Mouse (Mus musculus) monocyte, adult 2 months (primary cell): Measurements from ENCODE around the gene Fasl.

Experiments used
- DNase-seq, 2 experiments: peaks; one replicate each; pipeline ENCODE4 v3.0.0; 2022; ENCODE audit warnings: low spot score in 2 of 2, low read depth in 1 of 2

Fasl gene

DNA sequence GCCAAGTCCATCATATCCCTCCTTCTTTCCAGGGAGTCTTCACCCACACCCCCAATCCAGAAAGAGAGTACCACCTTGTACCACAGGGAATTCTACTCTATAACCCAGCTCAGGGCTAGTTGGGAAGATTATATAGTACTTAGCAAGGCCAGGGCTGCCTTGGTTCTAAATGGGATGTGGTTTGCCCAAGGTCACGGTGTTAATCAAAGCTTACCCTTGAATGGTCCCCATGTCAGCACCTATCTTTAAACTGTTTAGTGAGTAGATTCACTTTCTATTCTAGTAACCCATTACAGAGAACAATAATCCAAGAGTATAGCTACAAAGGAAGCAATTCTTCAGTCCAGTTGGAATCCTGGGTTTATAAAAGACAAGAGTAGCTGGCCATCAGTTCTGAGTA, 23.3 kb downstream of the Fasl start:
- DNase-seq: no peak

DNA sequence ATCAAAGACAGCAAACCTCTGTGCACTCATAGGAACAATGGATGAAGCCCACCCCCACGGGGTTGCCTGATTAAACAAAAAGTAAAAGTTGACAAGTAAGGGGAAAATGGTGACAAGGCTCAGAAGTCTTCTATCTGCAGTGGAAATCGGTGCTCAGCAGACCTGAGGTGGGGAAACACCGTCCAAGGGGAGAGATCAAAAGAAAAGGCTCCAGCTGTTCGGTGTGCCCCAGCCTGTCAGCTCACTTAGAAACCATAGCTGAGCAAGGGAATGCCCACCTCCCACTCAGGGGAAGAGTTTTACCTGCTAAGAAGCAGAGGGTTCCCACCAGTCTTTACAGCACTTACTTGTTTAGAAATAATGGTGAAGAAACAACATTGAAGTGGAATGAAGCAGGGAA, 26.7 kb downstream of the Fasl start:
- DNase-seq: no peak

- no peak for DNase-seq
Observed at GRCm38 (mm10) chr1:161756547-161756946, 31.7 kb downstream of the Fasl start.

DNA sequence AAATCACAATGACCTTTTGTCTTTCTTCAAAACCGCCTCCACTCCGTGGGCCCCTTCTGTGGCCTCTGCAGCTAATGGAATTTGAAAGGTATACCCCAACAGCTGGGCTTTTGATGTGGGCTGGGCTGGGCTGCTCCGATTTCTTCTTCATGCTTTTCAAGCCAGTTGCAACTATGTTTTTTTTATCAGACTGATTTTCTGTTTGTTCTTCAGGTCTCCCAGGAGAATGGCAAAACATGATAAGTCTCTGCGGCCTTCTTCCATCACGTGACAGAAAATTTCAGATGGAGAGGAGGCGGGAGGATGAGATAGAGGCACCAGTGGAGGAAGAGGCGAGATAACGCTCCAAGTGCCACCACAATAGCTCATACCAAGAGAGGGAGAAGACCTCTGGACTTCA, 37.0 kb downstream of the Fasl start:
- no peak for DNase-seq

DNA sequence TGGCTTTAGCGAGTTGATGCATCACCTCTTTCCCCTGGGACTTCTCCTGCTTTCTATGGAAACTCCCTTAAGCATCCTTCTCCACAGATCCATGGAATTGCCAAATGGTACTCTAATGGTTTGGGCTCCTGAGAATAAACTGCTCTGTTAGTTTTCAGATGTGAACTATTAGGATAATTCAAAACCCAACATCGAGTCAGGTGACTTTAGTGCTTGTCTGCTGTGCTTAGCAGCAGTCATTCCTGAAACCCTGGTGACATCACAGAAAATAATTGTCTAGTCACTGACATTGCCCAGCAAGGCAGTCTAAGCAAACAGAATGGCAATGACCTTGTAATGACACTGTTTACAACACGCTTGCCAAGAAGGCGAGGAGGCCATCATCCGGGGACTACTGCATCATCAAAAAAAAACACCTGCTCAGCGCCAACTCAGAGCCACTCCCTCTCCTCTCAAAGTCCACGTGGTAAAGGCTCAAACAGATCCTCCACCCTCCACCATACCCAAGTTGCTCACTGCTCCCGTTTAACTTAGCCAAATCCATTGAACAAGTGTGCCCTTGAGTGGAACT, 37.7 kb downstream of the Fasl start:
- DNase-seq: no peak

- DNase-seq: no peak
Observed at GRCm38 (mm10) chr1:161748685-161749084, 39.6 kb downstream of the Fasl start.

DNA sequence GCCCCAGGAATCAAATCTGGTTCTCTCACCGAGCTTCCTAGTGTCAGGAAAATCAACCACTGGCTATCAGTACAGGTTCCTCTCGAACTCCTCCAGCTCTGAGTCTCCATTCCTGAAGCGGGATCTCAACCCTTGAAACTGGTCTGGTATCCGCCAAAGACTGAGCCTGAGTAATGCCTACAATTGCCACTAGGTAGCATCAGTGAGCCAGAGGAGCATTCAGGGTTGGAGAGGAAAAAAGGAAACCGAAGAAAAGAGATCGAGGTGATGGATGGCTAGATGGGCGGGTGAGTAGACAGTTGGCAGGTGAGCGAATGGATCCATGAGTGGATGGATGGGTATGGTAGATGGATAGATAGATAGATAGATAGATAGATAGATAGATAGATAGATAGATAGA, 40.2 kb downstream of the Fasl start:
- DNase-seq: peak in 1 of 2 experiments; percentile 39

DNA sequence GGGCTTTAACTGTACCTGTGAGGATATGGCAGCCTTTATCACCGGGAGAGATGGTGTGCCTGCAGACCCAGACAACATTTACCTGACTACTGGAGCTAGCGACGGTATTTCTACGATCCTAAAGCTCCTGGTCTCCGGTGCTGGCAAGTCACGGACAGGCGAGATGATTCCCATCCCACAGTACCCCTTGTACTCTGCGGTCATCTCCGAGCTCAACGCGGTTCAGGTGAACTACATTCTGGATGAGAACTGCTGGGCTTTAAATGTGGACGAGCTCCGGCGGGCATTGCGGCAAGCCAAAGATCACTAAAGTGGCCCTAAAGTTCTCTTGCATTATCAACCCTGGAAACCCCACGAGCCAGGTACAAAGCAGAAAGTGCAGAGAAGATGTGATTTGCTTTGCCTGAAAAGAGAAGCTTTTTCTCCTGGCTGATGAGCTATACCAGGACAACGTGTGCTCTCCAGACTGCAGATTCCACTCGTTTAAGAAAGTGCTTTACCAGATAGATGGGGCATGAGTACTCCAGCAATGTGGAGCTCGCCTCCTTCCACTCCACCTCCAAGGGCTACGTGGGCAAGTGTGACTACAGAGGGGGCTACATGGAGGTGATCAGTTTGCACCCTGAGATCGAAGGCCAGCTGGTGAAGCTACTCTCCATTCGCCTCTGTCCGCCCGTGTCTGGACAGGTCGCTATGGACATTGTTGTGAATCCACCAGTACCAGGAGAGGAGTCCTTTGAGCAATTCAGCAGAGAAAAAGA, 41.6 kb downstream of the Fasl start:
- no peak for DNase-seq

- no peak for DNase-seq
Observed at GRCm38 (mm10) chr1:161744855-161745254, 43.4 kb downstream of the Fasl start.

DNA sequence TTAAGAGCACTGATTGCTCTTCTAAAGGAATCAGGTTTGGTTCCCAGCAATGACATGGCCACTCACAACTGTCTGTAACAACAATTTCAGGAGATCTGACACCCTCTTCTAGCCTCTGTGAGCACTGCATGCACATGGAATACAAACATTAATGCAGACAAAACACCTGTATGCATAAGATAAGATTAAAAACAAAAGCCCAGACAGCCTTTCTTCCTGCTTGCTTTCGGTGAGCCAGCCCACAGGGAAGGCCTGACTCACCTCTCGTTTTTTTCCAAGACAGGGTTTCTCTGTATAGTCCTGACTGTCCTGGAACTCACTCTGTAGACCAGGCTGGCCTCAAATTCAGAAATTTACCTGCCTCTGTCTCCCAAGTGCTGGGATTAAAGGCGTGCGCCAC, 44.1 kb downstream of the Fasl start:
- DNase-seq: no peak

DNA sequence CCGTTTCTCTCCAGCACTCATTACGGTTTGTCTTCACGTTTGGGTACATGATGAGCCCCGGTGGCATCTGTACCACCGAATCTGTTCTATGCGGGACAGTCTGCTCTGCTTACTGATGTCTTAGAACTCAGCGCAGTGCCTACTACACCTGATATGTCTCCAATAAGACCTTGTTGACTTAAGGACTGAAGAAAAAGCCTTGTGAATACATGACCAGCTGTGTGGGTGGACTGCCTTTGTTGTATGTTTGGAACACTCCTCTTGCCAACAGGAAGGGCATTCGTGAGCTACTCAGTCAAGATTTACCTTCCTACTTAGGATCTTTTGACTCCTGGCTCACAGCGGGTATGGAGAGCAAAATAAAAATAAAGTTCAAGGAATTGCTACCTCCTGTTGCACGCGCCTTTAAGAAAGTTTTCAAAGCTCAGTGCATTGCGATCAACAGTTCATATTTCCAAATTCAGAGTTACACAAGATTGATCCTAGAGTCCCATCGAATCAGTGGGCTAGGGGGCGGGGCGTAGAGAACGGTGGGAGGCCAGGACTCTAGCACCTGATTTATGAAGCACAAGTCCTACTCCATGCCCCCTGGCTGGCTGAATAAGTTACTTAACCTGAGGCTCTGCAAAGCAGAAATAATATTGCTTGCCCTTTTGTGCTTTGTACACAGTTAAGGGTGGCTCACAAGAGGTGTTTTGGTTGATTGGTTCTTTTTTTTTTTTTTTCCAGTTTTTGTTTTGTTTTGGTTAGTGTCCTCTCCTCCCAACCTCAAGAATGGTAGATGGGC, 45.6 kb downstream of the Fasl start:
- DNase-seq: no peak

DNA sequence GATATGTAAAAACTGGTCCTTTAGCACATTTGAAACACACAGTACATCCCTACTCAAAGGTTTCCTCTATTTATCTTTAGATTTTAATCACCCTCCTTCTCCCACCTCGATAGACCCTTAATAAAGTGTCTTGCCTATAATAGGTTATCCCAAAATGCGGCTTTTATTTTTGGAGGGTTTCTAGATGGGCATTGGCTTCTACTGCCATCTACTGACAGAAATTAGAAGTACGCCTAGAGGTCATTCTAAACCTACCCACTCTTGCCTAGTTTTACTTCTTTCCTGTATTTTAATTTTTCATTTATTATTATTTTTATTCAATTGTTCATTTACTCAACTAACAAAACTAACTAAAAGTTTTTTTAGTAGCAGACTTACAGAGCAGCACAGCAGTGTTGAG, 51.4 kb downstream of the Fasl start:
- no peak for DNase-seq

GRCm38 (mm10) chr1:161736255-161736654, 52.0 kb downstream of the Fasl start:
- DNase-seq: no peak

DNA sequence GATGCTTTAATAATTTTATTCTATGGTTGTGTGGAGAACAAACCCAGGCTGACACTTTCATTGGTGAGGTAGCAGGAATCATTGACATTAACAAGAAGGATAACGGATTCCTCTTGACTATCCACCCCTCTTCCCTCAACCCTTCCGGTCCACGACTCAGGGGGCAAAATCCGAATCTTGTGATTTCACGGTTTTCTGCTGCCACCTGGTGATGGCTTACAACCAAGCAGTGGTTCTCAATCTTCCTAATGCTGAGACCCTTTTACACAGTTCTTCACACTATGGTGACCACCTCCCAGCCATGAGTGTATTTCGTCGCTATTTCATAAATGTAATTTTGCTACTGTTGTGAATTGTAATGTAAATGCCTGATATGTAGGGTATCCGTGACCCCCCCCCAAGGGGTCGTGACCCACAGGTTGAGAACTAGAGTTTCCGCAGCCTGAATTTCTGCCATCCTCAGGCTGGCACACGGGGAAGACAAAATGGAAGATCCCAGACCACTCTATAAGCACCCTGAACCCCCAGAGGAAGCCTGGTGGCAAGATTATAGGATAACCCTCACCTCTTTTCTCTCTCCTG, 52.7 kb downstream of the Fasl start:
- no peak for DNase-seq

GRCm38 (mm10) chr1:161734741-161735211, 53.5 kb downstream of the Fasl start:
- DNase-seq: peak in 1 of 2 experiments; percentile 19

GRCm38 (mm10) chr1:161734314-161734713, 54.0 kb downstream of the Fasl start:
- no peak for DNase-seq
